18 mouse cellular contexts compared by ENCODE assay signal in genomic region chr3:69525072-69525529, GRCm38 (mm10).
DNase-seq lines count a peak whose midpoint lies in the region; ATAC-seq lines count a peak whose summit lies in the region.
"Had no signal": no experiment of that assay in that cellular context is flagged by ENCODE, and none has a peak within 500 bp of the region (broad histone marks: within the 10 kb centered on the region; RNA-seq: fewer than 3 reads in every experiment).

No protein-coding gene starts in this region.

- WGBS in embryonic facial prominence, embryonic 13.5 days: 38% methylated on average over 8 of the region's 8 CpGs
- 69% methylated on average over 8 of the region's 8 CpGs for WGBS in embryonic facial prominence, embryonic 10.5 days
- 51% methylated on average over 8 of the region's 8 CpGs for WGBS in limb, embryonic 12.5 days
- 76% methylated on average over 8 of the region's 8 CpGs for WGBS in limb, embryonic 10.5 days
- WGBS in intestine, embryonic 16.5 days: 59% methylated on average over 8 of the region's 8 CpGs

- no peaks in the 10 kb centered on the region for H3K9me3 ChIP-seq in embryonic facial prominence, embryonic 13.5 days
- no peaks in the 10 kb centered on the region for H3K9me3 ChIP-seq in embryonic facial prominence, embryonic 10.5 days
- H3K9me3 ChIP-seq in limb, embryonic 12.5 days: no peaks in the 10 kb centered on the region
- no peaks in the 10 kb centered on the region for H3K9me3 ChIP-seq in limb, embryonic 10.5 days (replicated peaks)
- no peaks in the 10 kb centered on the region for H3K9me3 ChIP-seq in intestine, embryonic 16.5 days (ENCODE audit: control insufficient read depth, low read length)
- H3K9me3 ChIP-seq: forebrain, embryonic 10.5 days; heart, embryonic 13.5 days; neural tube, embryonic 13.5 days had no signal

- ATAC-seq in embryonic facial prominence, embryonic 13.5 days (ENCODE audit: insufficient number of reproducible peaks, insufficient read depth, low FRiP score, low TSS enrichment, low read depth): no peak
- ATAC-seq in limb, embryonic 12.5 days (ENCODE audit: insufficient number of reproducible peaks, insufficient read depth, low FRiP score, low TSS enrichment, low read depth): no peak
- ATAC-seq in granulocyte monocyte progenitor cell, adult 5-6 weeks (replicated peaks; ENCODE audit: poor library complexity, severe bottlenecking): peak; percentile 39; the same call in 1 of the 2 replicates
- ATAC-seq in intestine, embryonic 16.5 days: no peak
- ATAC-seq: intestine, postnatal 0 days had no signal

- H3K4me1 ChIP-seq in embryonic facial prominence, embryonic 13.5 days: peaks cover 18% of the 10 kb centered on the region
- H3K4me1 ChIP-seq in embryonic facial prominence, embryonic 10.5 days: peaks cover 9% of the 10 kb centered on the region
- peaks cover 19% of the 10 kb centered on the region for H3K4me1 ChIP-seq in limb, embryonic 12.5 days (replicated peaks)
- peaks cover 17% of the 10 kb centered on the region for H3K4me1 ChIP-seq in limb, embryonic 10.5 days
- peaks cover 6% of the 10 kb centered on the region for H3K4me1 ChIP-seq in intestine, embryonic 16.5 days (ENCODE audit: control insufficient read depth, insufficient read depth, low read length)

- DNase-seq in embryonic facial prominence, embryonic 10.5 days (ENCODE audit: low spot score): no peak
- no peak for DNase-seq in limb, embryonic 10.5 days (ENCODE audit: low spot score)
- DNase-seq in MN1 (ENCODE audit: low spot score): peak; percentile 50
- DNase-seq in cerebellum, postnatal 4 days (ENCODE audit: low spot score in 2 of 2): no peak
- DNase-seq: adrenal gland, postnatal 25 days; cerebellum, adult 11-12 months; embryo, embryonic 11 days; liver; right cerebral cortex, adult 18-20 months; spleen, adult 18-20 months had no signal

- H3K4me2 ChIP-seq in embryonic facial prominence, embryonic 13.5 days: no peak overlapping the region
- H3K4me2 ChIP-seq in limb, embryonic 12.5 days: no peak overlapping the region
- H3K4me2 ChIP-seq in intestine, embryonic 16.5 days (ENCODE audit: low read depth, low read length): no peak overlapping the region
- H3K4me2 ChIP-seq: heart, embryonic 13.5 days; neural tube, embryonic 13.5 days had no signal

- H3K27me3 ChIP-seq in embryonic facial prominence, embryonic 13.5 days: no peaks in the 10 kb centered on the region
- H3K27me3 ChIP-seq in embryonic facial prominence, embryonic 10.5 days (replicated peaks; ENCODE audit: low read depth, poor library complexity, severe bottlenecking): no peaks in the 10 kb centered on the region
- no peaks in the 10 kb centered on the region for H3K27me3 ChIP-seq in limb, embryonic 12.5 days
- H3K27me3 ChIP-seq in limb, embryonic 10.5 days (ENCODE audit: low read depth, poor library complexity, severe bottlenecking): no peaks in the 10 kb centered on the region
- no peaks in the 10 kb centered on the region for H3K27me3 ChIP-seq in intestine, embryonic 16.5 days (replicated peaks; ENCODE audit: control insufficient read depth, insufficient read depth, low read length)
- H3K27me3 ChIP-seq: heart, embryonic 13.5 days; neural tube, embryonic 13.5 days had no signal

- H3K36me3 ChIP-seq in embryonic facial prominence, embryonic 13.5 days: no peaks in the 10 kb centered on the region
- 0 out of 2 replicates have a peak, but pooled peaks cover 4% of the 10 kb centered on the region for H3K36me3 ChIP-seq in embryonic facial prominence, embryonic 10.5 days (replicated peaks)
- no peaks in the 10 kb centered on the region for H3K36me3 ChIP-seq in limb, embryonic 12.5 days
- no peaks in the 10 kb centered on the region for H3K36me3 ChIP-seq in limb, embryonic 10.5 days
- no peaks in the 10 kb centered on the region for H3K36me3 ChIP-seq in intestine, embryonic 16.5 days (ENCODE audit: control insufficient read depth, insufficient read depth, low read length)
- H3K36me3 ChIP-seq: forebrain, embryonic 10.5 days; heart, embryonic 13.5 days; neural tube, embryonic 13.5 days had no signal

- H3K4me3 ChIP-seq in embryonic facial prominence, embryonic 13.5 days: no peak overlapping the region
- no peak overlapping the region for H3K4me3 ChIP-seq in embryonic facial prominence, embryonic 10.5 days
- no peak overlapping the region for H3K4me3 ChIP-seq in limb, embryonic 12.5 days (replicated peaks)
- no peak overlapping the region for H3K4me3 ChIP-seq in limb, embryonic 10.5 days
- H3K4me3 ChIP-seq in intestine, embryonic 16.5 days (ENCODE audit: low read length): no peak overlapping the region
- H3K4me3 ChIP-seq: forebrain, embryonic 10.5 days; heart, embryonic 13.5 days; neural tube, embryonic 13.5 days had no signal

- no peak overlapping the region for H3K9ac ChIP-seq in embryonic facial prominence, embryonic 13.5 days
- H3K9ac ChIP-seq in limb, embryonic 12.5 days (replicated peaks): no peak overlapping the region
- no peak overlapping the region for H3K9ac ChIP-seq in intestine, embryonic 16.5 days (ENCODE audit: low read depth, low read length)
- H3K9ac ChIP-seq: heart, embryonic 13.5 days; neural tube, embryonic 13.5 days had no signal

- 0 out of 2 replicates have a peak overlapping the region, but pooled peaks have one; percentile 8 for H3K27ac ChIP-seq in embryonic facial prominence, embryonic 13.5 days
- no peak overlapping the region for H3K27ac ChIP-seq in embryonic facial prominence, embryonic 10.5 days (replicated peaks)
- H3K27ac ChIP-seq in limb, embryonic 12.5 days: 0 out of 2 replicates have a peak overlapping the region, but pooled peaks have one; percentile 17
- H3K27ac ChIP-seq in limb, embryonic 10.5 days: no peak overlapping the region
- H3K27ac ChIP-seq in intestine, embryonic 16.5 days (ENCODE audit: low read length): no peak overlapping the region; the same call in 1 of the 2 replicates
- H3K27ac ChIP-seq: forebrain, embryonic 10.5 days; heart, embryonic 13.5 days; neural tube, embryonic 13.5 days had no signal

Comparison
In these comparisons a context has a peak if more than half of its experiments do, and no peak if none do; other contexts are left out.
1. H3K27ac ChIP-seq: peak in embryonic facial prominence, embryonic 13.5 days (single experiment) and limb, embryonic 12.5 days (single experiment); none in embryonic facial prominence, embryonic 10.5 days (single experiment), limb, embryonic 10.5 days (single experiment) and intestine, embryonic 16.5 days (single experiment).